In genomic region chr11:75169405-75170080, GRCm38 (mm10) we compare ENCODE assay signal across 7 mouse cellular contexts. TPM values are rescaled to one million over a fixed set of nuclear protein-coding genes. Genes with fewer than 3 reads are reported as not detected.
DNase-seq lines count a peak whose midpoint lies in the region; ATAC-seq lines count a peak whose summit lies in the region.

Gene Hic1 (minus strand): TSS chr11:75169519.

- 6% methylated on average over 23 of the region's 23 CpGs for WGBS in embryonic facial prominence, embryonic 11.5 days
- WGBS in heart, embryonic 15.5 days, result 4% methylated on average over 23 of the region's 23 CpGs
- 8% methylated on average over 23 of the region's 23 CpGs for WGBS in liver, embryonic 11.5 days
- WGBS in stomach, embryonic 16.5 days, result 4% methylated on average over 23 of the region's 23 CpGs

- H3K27me3 ChIP-seq in embryonic facial prominence, embryonic 11.5 days (ENCODE audit: control insufficient read depth, insufficient read depth, low read length), result peaks cover 84% of the 10 kb centered on the region
- peaks cover 86% of the 10 kb centered on the region for H3K27me3 ChIP-seq in heart, embryonic 15.5 days
- peaks cover 97% of the 10 kb centered on the region for H3K27me3 ChIP-seq in liver, embryonic 11.5 days (replicated peaks; ENCODE audit: control insufficient read depth, insufficient read depth, low read length)
- H3K27me3 ChIP-seq in stomach, embryonic 16.5 days (ENCODE audit: control insufficient read depth, insufficient read depth, low read length), result peaks cover 34% of the 10 kb centered on the region

- H3K36me3 ChIP-seq in embryonic facial prominence, embryonic 11.5 days (replicated peaks; ENCODE audit: control insufficient read depth, insufficient read depth, low read depth, low read length), result no peaks in the 10 kb centered on the region
- 0 out of 2 replicates have a peak, but pooled peaks cover under 1% of the 10 kb centered on the region for H3K36me3 ChIP-seq in heart, embryonic 15.5 days
- H3K36me3 ChIP-seq in liver, embryonic 11.5 days (ENCODE audit: control insufficient read depth, insufficient read depth, low read length), result no peaks in the 10 kb centered on the region; the same call in 1 of the 2 replicates
- H3K36me3 ChIP-seq in stomach, embryonic 16.5 days (ENCODE audit: control insufficient read depth, insufficient read depth, low read length), result no peaks in the 10 kb centered on the region

- peak within 1 kb of the TSS; percentile 44 for H3K4me3 ChIP-seq in embryonic facial prominence, embryonic 11.5 days (ENCODE audit: low read depth, low read length)
- H3K4me3 ChIP-seq in heart, embryonic 15.5 days, result peak within 1 kb of the TSS; percentile 79
- peak within 1 kb of the TSS; percentile 65 for H3K4me3 ChIP-seq in liver, embryonic 11.5 days (ENCODE audit: low read depth, low read length)
- peak within 1 kb of the TSS; percentile 73 for H3K4me3 ChIP-seq in stomach, embryonic 16.5 days (replicated peaks; ENCODE audit: low read length)

- peaks cover 15% of the 10 kb centered on the region for H3K4me1 ChIP-seq in embryonic facial prominence, embryonic 11.5 days (ENCODE audit: control insufficient read depth, insufficient read depth, low read length)
- peaks cover 92% of the 10 kb centered on the region for H3K4me1 ChIP-seq in heart, embryonic 15.5 days (replicated peaks)
- H3K4me1 ChIP-seq in liver, embryonic 11.5 days (replicated peaks; ENCODE audit: control insufficient read depth, insufficient read depth, low read length), result peaks cover 80% of the 10 kb centered on the region
- peaks cover 44% of the 10 kb centered on the region for H3K4me1 ChIP-seq in stomach, embryonic 16.5 days (ENCODE audit: control insufficient read depth, insufficient read depth, low read length)

- no peak for ATAC-seq in embryonic facial prominence, embryonic 11.5 days (replicated peaks; ENCODE audit: insufficient number of reproducible peaks, low FRiP score, low TSS enrichment, low read depth)
- ATAC-seq in heart, embryonic 15.5 days (replicated peaks; ENCODE audit: insufficient number of reproducible peaks, insufficient read depth, low FRiP score, low read depth), result no peak
- ATAC-seq in liver, embryonic 11.5 days (replicated peaks; ENCODE audit: low FRiP score), result no peak
- ATAC-seq in stomach, embryonic 16.5 days (ENCODE audit: insufficient read depth, low FRiP score), result no peak

- H3K9ac ChIP-seq in embryonic facial prominence, embryonic 11.5 days (replicated peaks; ENCODE audit: low read length), result peak within 1 kb of the TSS; percentile 69
- peak within 1 kb of the TSS; percentile 76 for H3K9ac ChIP-seq in heart, embryonic 15.5 days
- peak within 1 kb of the TSS; percentile 64 for H3K9ac ChIP-seq in liver, embryonic 11.5 days (ENCODE audit: low read depth, low read length)
- H3K9ac ChIP-seq in stomach, embryonic 16.5 days (ENCODE audit: low read length), result peak within 1 kb of the TSS; percentile 86

- 0 out of 2 replicates have a peak within 1 kb of the TSS, but pooled peaks have one; percentile 20 for H3K27ac ChIP-seq in embryonic facial prominence, embryonic 11.5 days (replicated peaks; ENCODE audit: low read depth, low read length)
- peak within 1 kb of the TSS; percentile 89 for H3K27ac ChIP-seq in heart, embryonic 15.5 days
- H3K27ac ChIP-seq in liver, embryonic 11.5 days (ENCODE audit: low read depth, low read length), result peak within 1 kb of the TSS; percentile 55
- H3K27ac ChIP-seq in stomach, embryonic 16.5 days (ENCODE audit: low read length), result peak within 1 kb of the TSS; percentile 94

- peak within 1 kb of the TSS; percentile 94 for H3K4me2 ChIP-seq in embryonic facial prominence, embryonic 11.5 days (ENCODE audit: low read depth, low read length)
- peak within 1 kb of the TSS; percentile 99 for H3K4me2 ChIP-seq in heart, embryonic 15.5 days
- H3K4me2 ChIP-seq in liver, embryonic 11.5 days, result peak within 1 kb of the TSS; percentile 97
- peak within 1 kb of the TSS; percentile 88 for H3K4me2 ChIP-seq in stomach, embryonic 16.5 days (ENCODE audit: low read depth, low read length)

- no peaks in the 10 kb centered on the region for H3K9me3 ChIP-seq in embryonic facial prominence, embryonic 11.5 days (replicated peaks; ENCODE audit: control insufficient read depth, low read length)
- H3K9me3 ChIP-seq in heart, embryonic 15.5 days (replicated peaks), result no peaks in the 10 kb centered on the region
- no peaks in the 10 kb centered on the region for H3K9me3 ChIP-seq in liver, embryonic 11.5 days (ENCODE audit: control insufficient read depth, low read length)
- H3K9me3 ChIP-seq in stomach, embryonic 16.5 days (replicated peaks; ENCODE audit: control insufficient read depth, low read length), result no peaks in the 10 kb centered on the region

- DNase-seq in retina, postnatal 1 day, result peak; percentile 24
- DNase-seq in retina, embryonic 14.5 days (ENCODE audit: low spot score), result no peak
- DNase-seq in embryonic facial prominence, embryonic 11.5 days (ENCODE audit: low spot score), result no peak
- DNase-seq in liver, embryonic 11.5 days (ENCODE audit: low spot score), result no peak
- DNase-seq in layer of hippocampus, postnatal 36 days, result no peak

RNA-seq across cellular contexts. Expression of gene Hic1, which starts in this region (rescaled TPM):
- 3.2 and 3.6 TPM in 2 replicates for polyA plus RNA-seq in embryonic facial prominence, embryonic 11.5 days (2014; fragmentation: Nextera tagmentation; extraction: Ambion mirVana)
- 11.0 and 18.0 TPM in 2 replicates for polyA plus RNA-seq in heart, embryonic 15.5 days (2015; fragmentation: Nextera tagmentation; extraction: Ambion mirVana)
- 2.7 and 3.2 TPM in 2 replicates for polyA plus RNA-seq in liver, embryonic 11.5 days (2014; fragmentation: Nextera tagmentation; extraction: Ambion mirVana)
- polyA plus RNA-seq in stomach, embryonic 16.5 days (2015; fragmentation: Nextera tagmentation; extraction: Ambion mirVana), result 5.1 and 5.9 TPM in 2 replicates
- 1 to 10 TPM; 2.8 to 3.6 TPM for total RNA-seq in layer of hippocampus, postnatal 36 days (2021)

Comparison
In these comparisons a context has a peak if more than half of its experiments do, and no peak if none do; other contexts are left out.
1. H3K27ac ChIP-seq: peak in every context shown above with its lines; median percentile 94 in stomach, embryonic 16.5 days; 89 in heart, embryonic 15.5 days; 55 in liver, embryonic 11.5 days; 20 in embryonic facial prominence, embryonic 11.5 days.